Comparison of ENCODE assay signal across 8 mouse cellular contexts in genomic region chr15:98510438-98511385, GRCm38 (mm10). TPM values are rescaled to one million over a fixed set of nuclear protein-coding genes. Genes with fewer than 3 reads are reported as not detected.
DNase-seq lines count a peak whose midpoint lies in the region; ATAC-seq lines count a peak whose summit lies in the region.

No protein-coding gene starts in this region.

- H3K4me2 ChIP-seq in limb, embryonic 12.5 days = peak overlapping the region; percentile 51
- H3K4me2 ChIP-seq in midbrain, embryonic 13.5 days (replicated peaks) = peak overlapping the region; percentile 51

- H3K9me3 ChIP-seq in limb, embryonic 12.5 days = no peaks in the 10 kb centered on the region
- H3K9me3 ChIP-seq in midbrain, embryonic 13.5 days = no peaks in the 10 kb centered on the region

- no peak overlapping the region for H3K9ac ChIP-seq in limb, embryonic 12.5 days (replicated peaks)
- 0 out of 2 replicates have a peak overlapping the region, but pooled peaks have one; percentile 28 for H3K9ac ChIP-seq in midbrain, embryonic 13.5 days (replicated peaks)

- H3K27ac ChIP-seq in limb, embryonic 12.5 days = no peak overlapping the region
- H3K27ac ChIP-seq in midbrain, embryonic 13.5 days = no peak overlapping the region

- peak; percentile 64 for ATAC-seq in common myeloid progenitor, adult 5-6 weeks (replicated peaks; ENCODE audit: low read depth, poor library complexity, severe bottlenecking)
- no peak for ATAC-seq in limb, embryonic 12.5 days (ENCODE audit: insufficient number of reproducible peaks, insufficient read depth, low FRiP score, low TSS enrichment, low read depth)
- peak; percentile 50 for ATAC-seq in midbrain, embryonic 13.5 days

- H3K4me3 ChIP-seq in limb, embryonic 12.5 days (replicated peaks) = peak overlapping the region; percentile 18; the same call in 1 of the 2 replicates
- H3K4me3 ChIP-seq in midbrain, embryonic 13.5 days (replicated peaks) = peak overlapping the region; percentile 22; the same call in 1 of the 2 replicates

- WGBS in limb, embryonic 12.5 days = 31% methylated on average over 25 of the region's 25 CpGs
- 31% methylated on average over 25 of the region's 25 CpGs for WGBS in midbrain, embryonic 13.5 days

- peaks cover 7% of the 10 kb centered on the region for H3K4me1 ChIP-seq in limb, embryonic 12.5 days (replicated peaks)
- peaks cover 8% of the 10 kb centered on the region for H3K4me1 ChIP-seq in midbrain, embryonic 13.5 days (replicated peaks)

- peak; percentile 79 for DNase-seq in kidney, adult 18-20 months
- DNase-seq in kidney, adult 11 months = no peak
- DNase-seq in gastrocnemius, postnatal 10 days = peak; percentile 88
- DNase-seq in induced T-regulatory cell, adult 2 months (ENCODE audit: low read depth) = peak; percentile 93
- peak; percentile 66 to 85 for DNase-seq in spleen, adult 18-20 months

- no peaks in the 10 kb centered on the region for H3K36me3 ChIP-seq in limb, embryonic 12.5 days
- H3K36me3 ChIP-seq in midbrain, embryonic 13.5 days = peaks cover 5% of the 10 kb centered on the region; the same call in 1 of the 2 replicates

- H3K27me3 ChIP-seq in limb, embryonic 12.5 days = peaks cover 1% of the 10 kb centered on the region; the same call in 1 of the 2 replicates
- no peaks in the 10 kb centered on the region for H3K27me3 ChIP-seq in midbrain, embryonic 13.5 days

RNA-seq across cellular contexts. Expression of gene Olfr279, which starts 18.5 kb away (rescaled TPM):
- total RNA-seq in common myeloid progenitor, adult 5-6 weeks (2017) = not detected in 2 replicates
- total RNA-seq in gastrocnemius, postnatal 10 days (2021) = not detected
- not detected in 2 replicates for polyA plus RNA-seq in limb, embryonic 12.5 days (2016; fragmentation: Nextera tagmentation; extraction: Ambion mirVana)
- not detected in 2 replicates for polyA plus RNA-seq in midbrain, embryonic 13.5 days (2015; fragmentation: Nextera tagmentation; extraction: Ambion mirVana)

RNA-seq across cellular contexts. Expression of gene Kansl2, which starts 23.4 kb away (rescaled TPM):
- 57.1 and 63.0 TPM in 2 replicates for total RNA-seq in common myeloid progenitor, adult 5-6 weeks (2017)
- total RNA-seq in gastrocnemius, postnatal 10 days (2021) = 10 to 100 TPM; 71.5 to 77.4 TPM
- polyA plus RNA-seq in limb, embryonic 12.5 days (2016; fragmentation: Nextera tagmentation; extraction: Ambion mirVana) = 190 and 192 TPM in 2 replicates
- 149 and 152 TPM in 2 replicates for polyA plus RNA-seq in midbrain, embryonic 13.5 days (2015; fragmentation: Nextera tagmentation; extraction: Ambion mirVana)

RNA-seq across cellular contexts. Expression of gene Lalba, which starts 28.2 kb away (rescaled TPM):
- total RNA-seq in common myeloid progenitor, adult 5-6 weeks (2017) = not detected in 2 replicates
- under 1 TPM; 0.36 to 0.54 TPM for total RNA-seq in gastrocnemius, postnatal 10 days (2021)
- 0.38 TPM in 1 of 2 replicates, not detected in the other for polyA plus RNA-seq in limb, embryonic 12.5 days (2016; fragmentation: Nextera tagmentation; extraction: Ambion mirVana)
- not detected in 2 replicates for polyA plus RNA-seq in midbrain, embryonic 13.5 days (2015; fragmentation: Nextera tagmentation; extraction: Ambion mirVana)

RNA-seq across cellular contexts. Expression of gene OR5BS1P, which starts 41.0 kb away (rescaled TPM):
- not detected in 2 replicates for total RNA-seq in common myeloid progenitor, adult 5-6 weeks (2017)
- not detected for total RNA-seq in gastrocnemius, postnatal 10 days (2021)
- not detected in 2 replicates for polyA plus RNA-seq in limb, embryonic 12.5 days (2016; fragmentation: Nextera tagmentation; extraction: Ambion mirVana)
- polyA plus RNA-seq in midbrain, embryonic 13.5 days (2015; fragmentation: Nextera tagmentation; extraction: Ambion mirVana) = not detected in 2 replicates

RNA-seq across cellular contexts. Expression of gene Olfr281, which starts 58.3 kb away (rescaled TPM):
- not detected in 2 replicates for total RNA-seq in common myeloid progenitor, adult 5-6 weeks (2017)
- total RNA-seq in gastrocnemius, postnatal 10 days (2021) = not detected
- not detected in 2 replicates for polyA plus RNA-seq in limb, embryonic 12.5 days (2016; fragmentation: Nextera tagmentation; extraction: Ambion mirVana)
- polyA plus RNA-seq in midbrain, embryonic 13.5 days (2015; fragmentation: Nextera tagmentation; extraction: Ambion mirVana) = not detected in 2 replicates
